Comparison of ENCODE assay signal across 8 mouse cellular contexts in the genomic region with DNA sequence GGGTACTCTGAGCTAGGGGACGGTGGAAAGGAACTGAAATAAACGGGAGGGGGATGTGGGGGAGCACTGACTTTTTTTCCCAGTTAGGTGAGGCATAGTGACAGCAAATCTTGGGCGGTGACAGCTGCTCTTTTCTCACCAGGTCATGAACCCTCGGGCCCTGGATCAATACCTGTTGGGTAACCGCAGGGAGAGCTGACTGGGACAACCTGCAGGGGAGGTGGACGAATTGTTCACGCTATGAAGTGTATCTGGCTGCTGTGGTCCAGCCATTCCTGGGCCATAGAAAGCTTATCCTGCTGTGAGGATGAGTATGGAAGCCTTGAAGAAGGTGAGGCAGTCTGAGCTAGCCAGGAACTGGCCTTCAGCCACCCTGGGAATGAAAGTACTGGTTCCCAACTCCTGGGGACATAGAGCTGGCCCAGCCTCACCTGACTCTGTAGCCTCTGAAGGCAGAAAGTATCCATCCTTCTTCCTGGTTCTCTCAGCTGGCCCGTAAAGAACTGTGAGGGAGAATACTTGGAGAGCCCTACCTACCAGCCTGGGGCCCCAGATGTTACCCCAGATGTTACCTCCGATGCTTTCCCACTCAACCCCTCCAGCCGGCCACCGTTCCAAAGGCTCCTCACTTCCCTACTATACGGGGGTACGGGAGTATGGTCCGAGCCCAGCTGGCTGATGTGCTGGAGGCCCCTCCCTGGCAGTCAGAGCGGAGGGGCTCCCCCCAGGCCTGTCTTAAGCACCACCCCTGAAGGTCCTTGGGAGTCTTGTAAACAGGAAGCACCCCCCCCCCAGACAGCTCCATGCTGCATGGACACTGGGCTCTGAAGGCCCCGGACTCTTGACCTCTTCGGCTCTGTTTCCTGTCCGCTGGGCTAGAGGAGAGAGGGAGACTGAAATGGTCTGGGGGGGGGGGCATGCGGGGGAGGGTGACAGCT. TPM values are rescaled to one million over a fixed set of nuclear protein-coding genes. Genes with fewer than 3 reads are reported as not detected.
DNase-seq lines count a peak whose midpoint lies in the region; ATAC-seq and TF ChIP-seq lines count a peak whose summit lies in the region.

No protein-coding gene starts in this region.

- H3K9ac ChIP-seq in limb, embryonic 13.5 days: peak overlapping the region; percentile 54; the same call in 1 of the 2 replicates
- H3K9ac ChIP-seq in midbrain, embryonic 14.5 days (replicated peaks; ENCODE audit: low read length): no peak overlapping the region

- H3K27me3 ChIP-seq in testis, adult 2 months (ENCODE audit: control insufficient read depth, insufficient read depth, low read length): no peaks in the 10 kb centered on the region
- peaks cover 19% of the 10 kb centered on the region for H3K27me3 ChIP-seq in hindbrain, embryonic 10.5 days (ENCODE audit: insufficient read depth, poor library complexity, severe bottlenecking)
- peaks cover 19% of the 10 kb centered on the region for H3K27me3 ChIP-seq in limb, embryonic 13.5 days
- 0 out of 2 replicates have a peak, but pooled peaks cover 5% of the 10 kb centered on the region for H3K27me3 ChIP-seq in midbrain, embryonic 14.5 days (ENCODE audit: control insufficient read depth, insufficient read depth, low read length)

- H3K36me3 ChIP-seq in testis, adult 2 months (ENCODE audit: control insufficient read depth, insufficient read depth, low read length): no peaks in the 10 kb centered on the region
- no peaks in the 10 kb centered on the region for H3K36me3 ChIP-seq in hindbrain, embryonic 10.5 days
- H3K36me3 ChIP-seq in limb, embryonic 13.5 days: no peaks in the 10 kb centered on the region
- no peaks in the 10 kb centered on the region for H3K36me3 ChIP-seq in midbrain, embryonic 14.5 days (ENCODE audit: control insufficient read depth, insufficient read depth, low read length)

- H3K27ac ChIP-seq in testis, adult 2 months (ENCODE audit: control insufficient read depth, insufficient read depth, low read depth, low read length): peak overlapping the region; percentile 23; the same call in 1 of the 2 replicates
- peak overlapping the region; percentile 92 for H3K27ac ChIP-seq in hindbrain, embryonic 10.5 days
- H3K27ac ChIP-seq in limb, embryonic 13.5 days: peak overlapping the region; percentile 58; the same call in 1 of the 2 replicates
- H3K27ac ChIP-seq in midbrain, embryonic 14.5 days (replicated peaks; ENCODE audit: low read depth, low read length): peak overlapping the region; percentile 60; the same call in 1 of the 2 replicates

- H3K4me1 ChIP-seq in testis, adult 2 months (ENCODE audit: control insufficient read depth, insufficient read depth, low read length): peaks cover 2% of the 10 kb centered on the region
- H3K4me1 ChIP-seq in hindbrain, embryonic 10.5 days (replicated peaks): peaks cover 65% of the 10 kb centered on the region
- peaks cover 55% of the 10 kb centered on the region for H3K4me1 ChIP-seq in limb, embryonic 13.5 days
- peaks cover 21% of the 10 kb centered on the region; the same call in 1 of the 2 replicates for H3K4me1 ChIP-seq in midbrain, embryonic 14.5 days (ENCODE audit: control insufficient read depth, insufficient read depth, low read length)

- no peak overlapping the region for H3K4me3 ChIP-seq in testis, adult 2 months (ENCODE audit: control insufficient read depth, low read depth, low read length)
- H3K4me3 ChIP-seq in hindbrain, embryonic 10.5 days: peak overlapping the region; percentile 21
- H3K4me3 ChIP-seq in limb, embryonic 13.5 days: no peak overlapping the region
- H3K4me3 ChIP-seq in midbrain, embryonic 14.5 days (replicated peaks; ENCODE audit: low read depth, low read length): no peak overlapping the region

- TF ChIP-seq CTCF in testis, adult 2 months (IDR thresholded peaks at IDR 0.05; ENCODE audit: control insufficient read depth, insufficient read depth, insufficient replicate concordance, low read depth, low read length): no peak

- H3K4me2 ChIP-seq in limb, embryonic 13.5 days (replicated peaks): peak overlapping the region; percentile 31
- no peak overlapping the region for H3K4me2 ChIP-seq in midbrain, embryonic 14.5 days (ENCODE audit: low read length)

- no peak for DNase-seq in testis, postnatal 10 days (ENCODE audit: low spot score)
- DNase-seq in hindbrain, embryonic 10.5 days (ENCODE audit: low spot score): peak; percentile 53
- no peak for DNase-seq in midbrain, embryonic 14.5 days
- no peak for DNase-seq in right cerebral cortex, postnatal 14 days
- DNase-seq in spleen, adult 12 weeks (ENCODE audit: low spot score): no peak
- DNase-seq in urinary bladder, postnatal 4 days (ENCODE audit: low spot score in 2 of 2): no peak

- ATAC-seq in limb, embryonic 13.5 days (ENCODE audit: low FRiP score, low read depth): peak; percentile 4; the same call in 1 of the 2 replicates
- no peak; the same call in 1 of the 2 replicates for ATAC-seq in midbrain, embryonic 14.5 days (ENCODE audit: low FRiP score, low TSS enrichment)

- 47% methylated on average over 19 of the region's 19 CpGs for WGBS in hindbrain, embryonic 10.5 days
- 28% methylated on average over 19 of the region's 19 CpGs for WGBS in limb, embryonic 13.5 days
- 54% methylated on average over 19 of the region's 19 CpGs for WGBS in midbrain, embryonic 14.5 days

- H3K9me3 ChIP-seq in hindbrain, embryonic 10.5 days: peaks cover 4% of the 10 kb centered on the region; the same call in 1 of the 2 replicates
- H3K9me3 ChIP-seq in limb, embryonic 13.5 days: no peaks in the 10 kb centered on the region
- no peaks in the 10 kb centered on the region for H3K9me3 ChIP-seq in midbrain, embryonic 14.5 days (ENCODE audit: control insufficient read depth, low read length)

- 0 out of 2 replicates have a peak, but pooled peaks have one; percentile 29 for TF ChIP-seq POLR2A in testis, adult 2 months (IDR thresholded peaks at IDR 0.05; ENCODE audit: control insufficient read depth, low read depth, low read length)

RNA-seq across cellular contexts. Expression of a gene that starts 10.4 kb away (rescaled TPM):
- 2.5 and 2.9 TPM in 2 replicates for polyA plus RNA-seq in testis, adult 2 months (2012; rRNA removed)
- 19.2 and 19.4 TPM in 2 replicates for polyA plus RNA-seq in hindbrain, embryonic 10.5 days (2016; fragmentation: Nextera tagmentation; extraction: Ambion mirVana)
- 17.9 and 19.1 TPM in 2 replicates for polyA plus RNA-seq in limb, embryonic 13.5 days (2015; fragmentation: Nextera tagmentation; extraction: Ambion mirVana)
- 7.8 and 8.8 TPM in 2 replicates for polyA plus RNA-seq in midbrain, embryonic 14.5 days (2014; fragmentation: Nextera tagmentation; extraction: Ambion mirVana)

RNA-seq across cellular contexts. Expression of a gene that starts 23.3 kb away (rescaled TPM):
- 2.2 and 2.8 TPM in 2 replicates for polyA plus RNA-seq in testis, adult 2 months (2012; rRNA removed)
- polyA plus RNA-seq in hindbrain, embryonic 10.5 days (2016; fragmentation: Nextera tagmentation; extraction: Ambion mirVana): not detected in 2 replicates
- 0.47 and 0.53 TPM in 2 replicates for polyA plus RNA-seq in limb, embryonic 13.5 days (2015; fragmentation: Nextera tagmentation; extraction: Ambion mirVana)
- not detected in 2 replicates for polyA plus RNA-seq in midbrain, embryonic 14.5 days (2014; fragmentation: Nextera tagmentation; extraction: Ambion mirVana)

RNA-seq across cellular contexts. Expression of a gene that starts 29.1 kb away (rescaled TPM):
- polyA plus RNA-seq in testis, adult 2 months (2012; rRNA removed): 5.0 and 5.9 TPM in 2 replicates
- polyA plus RNA-seq in hindbrain, embryonic 10.5 days (2016; fragmentation: Nextera tagmentation; extraction: Ambion mirVana): 4.3 and 4.5 TPM in 2 replicates
- polyA plus RNA-seq in limb, embryonic 13.5 days (2015; fragmentation: Nextera tagmentation; extraction: Ambion mirVana): 3.0 TPM in 2 replicates
- 1.3 and 1.6 TPM in 2 replicates for polyA plus RNA-seq in midbrain, embryonic 14.5 days (2014; fragmentation: Nextera tagmentation; extraction: Ambion mirVana)

RNA-seq across cellular contexts. Expression of a gene that starts 45.0 kb away (rescaled TPM):
- polyA plus RNA-seq in testis, adult 2 months (2012; rRNA removed): 69.9 and 82.1 TPM in 2 replicates
- 51.1 and 60.7 TPM in 2 replicates for polyA plus RNA-seq in hindbrain, embryonic 10.5 days (2016; fragmentation: Nextera tagmentation; extraction: Ambion mirVana)
- polyA plus RNA-seq in limb, embryonic 13.5 days (2015; fragmentation: Nextera tagmentation; extraction: Ambion mirVana): 42.0 and 46.5 TPM in 2 replicates
- polyA plus RNA-seq in midbrain, embryonic 14.5 days (2014; fragmentation: Nextera tagmentation; extraction: Ambion mirVana): 37.3 and 42.0 TPM in 2 replicates

RNA-seq across cellular contexts. Expression of a gene that starts 58.7 kb away (rescaled TPM):
- polyA plus RNA-seq in testis, adult 2 months (2012; rRNA removed): 0.75 and 0.97 TPM in 2 replicates
- polyA plus RNA-seq in hindbrain, embryonic 10.5 days (2016; fragmentation: Nextera tagmentation; extraction: Ambion mirVana): 71.6 and 79.0 TPM in 2 replicates
- polyA plus RNA-seq in limb, embryonic 13.5 days (2015; fragmentation: Nextera tagmentation; extraction: Ambion mirVana): 14.1 and 15.0 TPM in 2 replicates
- 16.7 and 28.0 TPM in 2 replicates for polyA plus RNA-seq in midbrain, embryonic 14.5 days (2014; fragmentation: Nextera tagmentation; extraction: Ambion mirVana)

Comparison
In these comparisons a context has a peak if more than half of its experiments do, and no peak if none do; other contexts are left out.
1. H3K27ac ChIP-seq: peak in every context shown above with its lines; median percentile 92 in hindbrain, embryonic 10.5 days; 60 in midbrain, embryonic 14.5 days; 58 in limb, embryonic 13.5 days; 23 in testis, adult 2 months.